Mouse (Mus musculus): ENCODE data around the gene Strn4. TPM values are rescaled to one million over a fixed set of nuclear protein-coding genes. Genes with fewer than 3 reads are reported as not detected.

Strn4 gene
- polyA plus RNA-seq, 1 experiment from 2014 or later: 155 TPM

DNA sequence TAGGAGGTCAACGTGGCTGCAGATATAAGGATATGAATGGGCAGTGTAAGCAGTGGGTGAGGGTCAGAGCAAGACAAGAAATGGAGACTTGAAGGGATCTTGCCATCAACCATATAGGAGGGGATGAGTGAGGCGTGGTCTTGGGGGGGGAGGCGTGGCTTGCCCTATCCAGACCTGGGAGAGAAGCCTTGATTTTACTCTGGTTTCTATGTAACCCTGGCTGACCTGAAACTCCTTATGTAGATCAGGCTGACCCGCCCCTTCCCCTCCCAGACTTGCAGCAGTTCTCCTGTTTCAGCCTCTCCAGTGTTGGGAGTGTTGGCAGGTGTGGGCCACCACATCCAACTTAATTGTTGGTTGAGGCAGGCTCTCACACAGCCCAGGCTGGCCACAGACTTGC, 68.6 kb downstream of the Strn4 start:
- WGBS: 50% methylated on average over 4 of the region's 4 CpGs

GRCm38 (mm10) chr7:16885271-16885776, 69.6 kb downstream of the Strn4 start:
- H3K4me3 ChIP-seq: peak overlapping the region; percentile 25
- peaks cover 61% of the 10 kb centered on the region for H3K36me3 ChIP-seq
- H3K9ac ChIP-seq: no peak overlapping the region
- H3K27ac ChIP-seq (replicated peaks): no peak overlapping the region
- H3K9me3 ChIP-seq: peaks cover 13% of the 10 kb centered on the region
- peak overlapping the region; percentile 32 for H3K4me2 ChIP-seq
- peak; percentile 5; the same call in 1 of the 2 replicates for ATAC-seq (ENCODE audit: low read depth)
- peaks cover 75% of the 10 kb centered on the region for H3K27me3 ChIP-seq
- H3K4me1 ChIP-seq (replicated peaks): peaks cover 8% of the 10 kb centered on the region
- WGBS: 13% methylated on average over 95 of the region's 95 CpGs

More for the DNA sequence above, 68.6 kb downstream of the Strn4 start:
- H3K4me3 ChIP-seq: no peak overlapping the region
- H3K9me3 ChIP-seq: peaks cover 13% of the 10 kb centered on the region
- peak; percentile 3; the same call in 1 of the 2 replicates for ATAC-seq (ENCODE audit: low read depth)
- H3K36me3 ChIP-seq: peaks cover 63% of the 10 kb centered on the region
- peaks cover 16% of the 10 kb centered on the region for H3K4me1 ChIP-seq (replicated peaks)
- no peak overlapping the region for H3K9ac ChIP-seq
- no peak overlapping the region for H3K27ac ChIP-seq (replicated peaks)
- H3K4me2 ChIP-seq: no peak overlapping the region
- H3K27me3 ChIP-seq: peaks cover 65% of the 10 kb centered on the region

- WGBS: 40% methylated on average over 59 of the region's 59 CpGs
- Histone ChIP-seq H3K4me2 (peak overlapping the region; percentile 32; the same call in 1 of the 2 replicates), H3K4me3 (peak overlapping the region; percentile 25), H3K27ac (replicated peaks) (no peak overlapping the region), H3K9me3 (peaks cover 13% of the 10 kb centered on the region), H3K36me3 (peaks cover 61% of the 10 kb centered on the region), H3K9ac (no peak overlapping the region), H3K27me3 (peaks cover 76% of the 10 kb centered on the region), H3K4me1 (replicated peaks) (peaks cover 4% of the 10 kb centered on the region)
- ATAC-seq (ENCODE audit: low read depth): no peak
These were observed 70.2 kb downstream of the Strn4 start for GRCm38 (mm10) chr7:16885905-16886304.

Other genes with a start within 250 kb of the Strn4 start
- gene Arhgap35, start 200.9 kb upstream of the Strn4 start, polyA plus RNA-seq (2015; fragmentation: Nextera tagmentation; extraction: Ambion mirVana): 30.8 and 31.2 TPM in 2 replicates
- gene Ceacam15, start 140.2 kb upstream of the Strn4 start, polyA plus RNA-seq (2015; fragmentation: Nextera tagmentation; extraction: Ambion mirVana): not detected in 2 replicates
- not detected in 2 replicates for gene Ceacam9, start 94.0 kb upstream of the Strn4 start, polyA plus RNA-seq (2015; fragmentation: Nextera tagmentation; extraction: Ambion mirVana)
- 372 and 378 TPM in 2 replicates for gene Ap2s1, start 77.5 kb upstream of the Strn4 start, polyA plus RNA-seq (2015; fragmentation: Nextera tagmentation; extraction: Ambion mirVana)
- 8.8 and 9.0 TPM in 2 replicates for gene Slc1a5, start 34.5 kb upstream of the Strn4 start, polyA plus RNA-seq (2015; fragmentation: Nextera tagmentation; extraction: Ambion mirVana)
- gene Fkrp, start 843 bp downstream of the Strn4 start, polyA plus RNA-seq (2015; fragmentation: Nextera tagmentation; extraction: Ambion mirVana): 40.0 and 45.9 TPM in 2 replicates
- 6.3 and 6.8 TPM in 2 replicates for gene Prkd2, start 27.0 kb downstream of the Strn4 start, polyA plus RNA-seq (2015; fragmentation: Nextera tagmentation; extraction: Ambion mirVana)
- 3.7 and 3.9 TPM in 2 replicates for gene Dact3, start 59.4 kb downstream of the Strn4 start, polyA plus RNA-seq (2015; fragmentation: Nextera tagmentation; extraction: Ambion mirVana)
- gene Gng8, start 75.9 kb downstream of the Strn4 start, polyA plus RNA-seq (2015; fragmentation: Nextera tagmentation; extraction: Ambion mirVana): 15.4 and 24.1 TPM in 2 replicates
- gene Ptgir, start 90.6 kb downstream of the Strn4 start, polyA plus RNA-seq (2015; fragmentation: Nextera tagmentation; extraction: Ambion mirVana): 3.1 and 3.6 TPM in 2 replicates
- 275 and 297 TPM in 2 replicates for gene Calm3, start 108.2 kb downstream of the Strn4 start, polyA plus RNA-seq (2015; fragmentation: Nextera tagmentation; extraction: Ambion mirVana)
- 76.2 and 82.4 TPM in 2 replicates for gene Pnmal2, start 128.8 kb downstream of the Strn4 start, polyA plus RNA-seq (2015; fragmentation: Nextera tagmentation; extraction: Ambion mirVana)
- gene Pnmal1, start 143.8 kb downstream of the Strn4 start, polyA plus RNA-seq (2015; fragmentation: Nextera tagmentation; extraction: Ambion mirVana): 37.6 and 39.7 TPM in 2 replicates
- gene Gm42372, start 167.2 kb downstream of the Strn4 start, polyA plus RNA-seq (2015; fragmentation: Nextera tagmentation; extraction: Ambion mirVana): 3.3 and 3.5 TPM in 2 replicates
- 6.6 and 7.6 TPM in 2 replicates for gene Ccdc8, start 176.8 kb downstream of the Strn4 start, polyA plus RNA-seq (2015; fragmentation: Nextera tagmentation; extraction: Ambion mirVana)
- gene Ppp5c, start 212.0 kb downstream of the Strn4 start, polyA plus RNA-seq (2015; fragmentation: Nextera tagmentation; extraction: Ambion mirVana): 116 and 127 TPM in 2 replicates
- 4.3 and 5.2 TPM in 2 replicates for gene Hif3a, start 246.5 kb downstream of the Strn4 start, polyA plus RNA-seq (2015; fragmentation: Nextera tagmentation; extraction: Ambion mirVana)